Mouse (Mus musculus) cerebral cortex, adult 2 months (tissue): ENCODE results near the gene Galnt9.

ENCODE experiments used
- WGBS: fragments of 180-500 bp; shearing (Covaris S2); methylation state at CpG from one replicate; pipeline ENCODE4 v1.1.7; 2018; 5-methylcytosine and 5-hydroxymethylcytosine counted together

Gene Galnt9

GRCm38 (mm10) chr5:110543951-110544690, at the start of gene Galnt9:
Galnt9 (plus strand) TSS chr5:110544355.
- WGBS = under 1% methylated on average over 82 of the region's 82 CpGs

GRCm38 (mm10) chr5:110494396-110494795, 49.8 kb upstream of the Galnt9 start:
- WGBS = 62% methylated on average over 4 of the region's 4 CpGs

- 94% methylated on average over 6 of the region's 6 CpGs for WGBS
Measured at GRCm38 (mm10) chr5:110495051-110495450, 49.1 kb upstream of the Galnt9 start.

GRCm38 (mm10) chr5:110497556-110497955, 46.6 kb upstream of the Galnt9 start:
- WGBS = 64% methylated on average over 5 of the region's 5 CpGs

- WGBS = 91% methylated on average over 10 of the region's 10 CpGs
Measured at GRCm38 (mm10) chr5:110498071-110498470, 46.1 kb upstream of the Galnt9 start.

GRCm38 (mm10) chr5:110500233-110500632, 43.9 kb upstream of the Galnt9 start:
- 51% methylated on average over 4 of the region's 4 CpGs for WGBS

- 92% methylated on average over 3 of the region's 3 CpGs for WGBS
Measured at GRCm38 (mm10) chr5:110503361-110503760, 40.8 kb upstream of the Galnt9 start.

GRCm38 (mm10) chr5:110505611-110506294, 38.4 kb upstream of the Galnt9 start:
- WGBS = 32% methylated on average over 10 of the region's 10 CpGs

GRCm38 (mm10) chr5:110506295-110506616, 37.9 kb upstream of the Galnt9 start:
- WGBS = 46% methylated on average over 8 of the region's 8 CpGs

- WGBS = 76% methylated on average over 3 of the region's 3 CpGs
Measured at GRCm38 (mm10) chr5:110506856-110507255, 37.3 kb upstream of the Galnt9 start.

- WGBS = 66% methylated on average over 3 of the region's 3 CpGs
Measured at GRCm38 (mm10) chr5:110507943-110508342, 36.2 kb upstream of the Galnt9 start.

- 84% methylated on average over 6 of the region's 6 CpGs for WGBS
Measured at GRCm38 (mm10) chr5:110510357-110510756, 33.8 kb upstream of the Galnt9 start.

GRCm38 (mm10) chr5:110513791-110514190, 30.4 kb upstream of the Galnt9 start:
- whole genome bisulfite sequencing = 56% methylated on average over 4 of the region's 4 CpGs

- WGBS = 77% methylated on average over 3 of the region's 3 CpGs
Measured at GRCm38 (mm10) chr5:110514694-110515093, 29.5 kb upstream of the Galnt9 start.

- 69% methylated on average over 4 of the region's 4 CpGs for WGBS
Measured at GRCm38 (mm10) chr5:110516390-110516789, 27.8 kb upstream of the Galnt9 start.

GRCm38 (mm10) chr5:110518086-110518783, 25.9 kb upstream of the Galnt9 start:
- WGBS = 63% methylated on average over 14 of the region's 14 CpGs

- 53% methylated on average over 4 of the region's 4 CpGs for WGBS
Measured at GRCm38 (mm10) chr5:110520974-110521373, 23.2 kb upstream of the Galnt9 start.

GRCm38 (mm10) chr5:110521822-110522221, 22.3 kb upstream of the Galnt9 start:
- WGBS = 23% methylated on average over 7 of the region's 7 CpGs

- WGBS = 34% methylated on average over 4 of the region's 4 CpGs
Measured at GRCm38 (mm10) chr5:110523296-110523695, 20.9 kb upstream of the Galnt9 start.

- 80% methylated on average over 6 of the region's 6 CpGs for WGBS
Measured at GRCm38 (mm10) chr5:110525701-110526100, 18.5 kb upstream of the Galnt9 start.

- 75% methylated on average over 4 of the region's 4 CpGs for WGBS
Measured at GRCm38 (mm10) chr5:110526556-110526955, 17.6 kb upstream of the Galnt9 start.

GRCm38 (mm10) chr5:110531091-110531490, 13.1 kb upstream of the Galnt9 start:
- 80% methylated on average over 4 of the region's 4 CpGs for WGBS

GRCm38 (mm10) chr5:110534402-110534801, 9.8 kb upstream of the Galnt9 start:
- WGBS = 85% methylated on average over 1 of the region's 1 CpGs
